Mouse (Mus musculus) right cerebral cortex, postnatal 4 days (tissue): ENCODE data around the gene Ncr1.
"Not testable (repeated sequence)": the region's sequence is repeated elsewhere in the genome, so short reads cannot be mapped to it uniquely, and the experiment has no call there.

Experiments
- DNase-seq: peaks from one replicate; pipeline ENCODE4 v3.0.0-alpha.2; 2022

The Ncr1 gene

GRCm38 (mm10) chr7:4337509-4337908, at the start of gene Ncr1:
Ncr1 (plus strand) TSS chr7:4337724.
- no peak for DNase-seq

- no peak for DNase-seq
These were observed 44.9 kb upstream of the Ncr1 start for GRCm38 (mm10) chr7:4292638-4293037.

- no peak for DNase-seq
These were observed 40.3 kb upstream of the Ncr1 start for GRCm38 (mm10) chr7:4297189-4297588.

GRCm38 (mm10) chr7:4300166-4300565, 37.4 kb upstream of the Ncr1 start:
- no peak for DNase-seq

- no peak for DNase-seq
These were observed 34.1 kb upstream of the Ncr1 start for GRCm38 (mm10) chr7:4303457-4303856.

GRCm38 (mm10) chr7:4313109-4313508, 24.4 kb upstream of the Ncr1 start:
- not testable (repeated sequence) for DNase-seq

GRCm38 (mm10) chr7:4313531-4313930, 24.0 kb upstream of the Ncr1 start:
- not testable (repeated sequence) for DNase-seq

GRCm38 (mm10) chr7:4323301-4323700, 14.2 kb upstream of the Ncr1 start:
- DNase-seq, result no peak

GRCm38 (mm10) chr7:4373521-4373920, 36.0 kb downstream of the Ncr1 start:
- no peak for DNase-seq
